Mouse (Mus musculus): ENCODE data around the gene Ank. TPM values are rescaled to one million over a fixed set of nuclear protein-coding genes. Genes with fewer than 3 reads are reported as not detected.

Gene Ank
- total and polyA plus RNA-seq, 2 experiments from 2014 or later, result 22.8 to 31.5 TPM

DNA sequence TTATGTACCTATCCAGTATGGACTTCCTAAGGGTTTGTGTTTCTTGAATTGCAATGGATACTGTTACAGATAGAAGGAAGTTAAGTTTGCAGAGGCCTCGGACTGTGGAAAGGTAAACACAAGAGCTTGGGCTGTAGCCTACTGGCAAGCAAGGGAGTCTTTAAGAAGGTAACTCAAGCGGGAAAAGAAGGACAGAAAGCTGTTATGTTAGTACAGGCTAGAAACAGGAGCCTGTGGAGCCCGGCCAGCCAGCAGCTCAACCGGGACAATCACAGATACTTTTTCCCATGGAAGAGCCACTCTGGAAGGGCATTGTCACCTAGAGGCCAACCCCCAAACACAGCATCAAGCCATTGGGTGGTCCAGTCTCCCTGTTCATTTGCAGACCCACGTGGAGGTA, 31.1 kb upstream of the Ank start:
- ATAC-seq, result no peak
- H3K9ac ChIP-seq, result no peak overlapping the region
- no peak overlapping the region for H3K4me3 ChIP-seq (ENCODE audit: low read depth, low read length)
- WGBS, result 86% methylated on average over 5 of the region's 5 CpGs
- no peaks in the 10 kb centered on the region for H3K9me3 ChIP-seq (ENCODE audit: low read length)
- TF ChIP-seq CTCF (IDR thresholded peaks at IDR 0.05; ENCODE audit: low read depth), result no peak
- H3K27me3 ChIP-seq (ENCODE audit: insufficient read depth, low read length), result no peaks in the 10 kb centered on the region
- H3K4me1 ChIP-seq (ENCODE audit: insufficient read depth), result no peaks in the 10 kb centered on the region
- no peak overlapping the region for H3K4me2 ChIP-seq (ENCODE audit: low read depth)
- no peak for DNase-seq
- H3K36me3 ChIP-seq (ENCODE audit: insufficient read depth), result no peaks in the 10 kb centered on the region
- H3K27ac ChIP-seq (ENCODE audit: low read depth, low read length), result no peak overlapping the region

DNA sequence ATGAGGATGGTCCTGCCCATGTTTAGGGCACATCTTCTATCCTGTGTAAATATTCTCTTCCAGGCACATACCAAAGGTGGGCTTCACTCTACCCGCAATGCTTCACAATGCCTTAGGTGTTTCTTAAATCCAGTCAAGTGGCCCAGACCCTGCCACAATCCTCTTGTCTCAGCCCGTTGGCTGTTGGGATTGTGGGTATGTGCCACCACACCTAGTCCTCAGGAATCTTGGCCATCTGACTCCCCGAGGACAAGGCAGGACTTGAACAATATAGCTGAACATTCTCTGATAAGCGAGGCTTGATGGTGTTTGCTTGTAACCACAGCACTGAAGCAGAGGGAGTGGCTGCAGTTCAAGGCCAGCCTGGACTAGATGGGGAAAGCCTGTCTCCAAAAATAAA, 30.3 kb upstream of the Ank start:
- no peak for TF ChIP-seq CTCF (IDR thresholded peaks at IDR 0.05; ENCODE audit: low read depth)
- H3K36me3 ChIP-seq (ENCODE audit: insufficient read depth), result no peaks in the 10 kb centered on the region
- no peak overlapping the region for H3K4me2 ChIP-seq (ENCODE audit: low read depth)
- WGBS, result 89% methylated on average over 4 of the region's 4 CpGs
- no peaks in the 10 kb centered on the region for H3K9me3 ChIP-seq (ENCODE audit: low read length)
- ATAC-seq, result no peak
- no peak overlapping the region for H3K9ac ChIP-seq
- no peaks in the 10 kb centered on the region for H3K27me3 ChIP-seq (ENCODE audit: insufficient read depth, low read length)
- no peak overlapping the region for H3K27ac ChIP-seq (ENCODE audit: low read depth, low read length)
- H3K4me1 ChIP-seq (ENCODE audit: insufficient read depth), result no peaks in the 10 kb centered on the region
- no peak overlapping the region for H3K4me3 ChIP-seq (ENCODE audit: low read depth, low read length)
- DNase-seq, result no peak

DNA sequence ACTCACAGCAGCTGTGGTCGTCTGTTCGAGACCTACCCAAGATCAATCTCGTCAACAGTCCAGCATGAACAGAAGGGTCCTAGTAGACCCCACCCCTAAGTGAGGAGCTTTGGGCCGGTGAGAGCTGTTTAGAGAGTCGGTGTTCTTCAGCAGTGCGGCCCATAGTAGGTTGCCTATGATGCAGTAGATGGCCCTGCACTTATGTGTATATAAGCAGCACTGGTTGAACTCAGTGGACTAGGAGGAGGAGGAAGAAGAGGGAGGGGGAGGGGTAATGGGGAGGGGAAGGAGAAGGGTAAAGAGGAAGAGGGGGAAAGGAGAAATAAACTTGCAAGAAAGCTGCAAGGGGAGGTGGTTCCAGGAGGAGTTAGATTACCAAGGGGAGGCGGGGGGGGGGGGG, 25.4 kb upstream of the Ank start:
- no peak overlapping the region for H3K4me2 ChIP-seq (ENCODE audit: low read depth)
- no peaks in the 10 kb centered on the region for H3K4me1 ChIP-seq (ENCODE audit: insufficient read depth)
- H3K9ac ChIP-seq, result no peak overlapping the region
- H3K27ac ChIP-seq (ENCODE audit: low read depth, low read length), result no peak overlapping the region
- 97% methylated on average over 6 of the region's 7 CpGs for WGBS
- TF ChIP-seq CTCF (IDR thresholded peaks at IDR 0.05; ENCODE audit: low read depth), result no peak
- H3K9me3 ChIP-seq (ENCODE audit: low read length), result no peaks in the 10 kb centered on the region
- no peak for DNase-seq
- no peak overlapping the region for H3K4me3 ChIP-seq (ENCODE audit: low read depth, low read length)
- H3K27me3 ChIP-seq (ENCODE audit: insufficient read depth, low read length), result no peaks in the 10 kb centered on the region
- ATAC-seq, result no peak
- no peaks in the 10 kb centered on the region for H3K36me3 ChIP-seq (ENCODE audit: insufficient read depth)

DNA sequence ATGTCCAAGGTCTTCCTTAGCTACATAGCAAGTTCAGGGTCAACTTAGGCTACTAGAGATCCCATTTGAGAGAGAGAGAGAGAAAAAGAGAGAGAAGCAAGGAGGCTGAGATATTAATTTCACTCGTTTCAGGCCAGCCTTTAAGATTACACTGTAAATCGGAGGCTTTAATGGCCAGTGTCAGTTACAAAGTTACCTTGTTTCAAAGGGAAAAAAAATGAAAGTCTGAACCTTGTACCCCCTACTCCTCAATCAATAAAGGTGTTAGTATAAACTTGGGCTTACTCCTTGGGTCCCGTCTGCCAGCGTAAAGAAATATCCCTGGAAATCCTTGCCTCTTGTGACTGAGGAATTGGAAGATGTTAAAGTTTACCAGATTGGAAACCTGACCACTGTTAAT, 24.9 kb upstream of the Ank start:
- no peak for DNase-seq
- Histone ChIP-seq H3K27me3 (ENCODE audit: insufficient read depth, low read length) (no peaks in the 10 kb centered on the region), H3K9me3 (ENCODE audit: low read length) (no peaks in the 10 kb centered on the region), H3K9ac (no peak overlapping the region), H3K36me3 (ENCODE audit: insufficient read depth) (no peaks in the 10 kb centered on the region), H3K4me1 (ENCODE audit: insufficient read depth) (no peaks in the 10 kb centered on the region), H3K4me3 (ENCODE audit: low read depth, low read length) (no peak overlapping the region), H3K27ac (ENCODE audit: low read depth, low read length) (no peak overlapping the region), H3K4me2 (ENCODE audit: low read depth) (no peak overlapping the region)
- no peak for ATAC-seq
- TF ChIP-seq CTCF (IDR thresholded peaks at IDR 0.05; ENCODE audit: low read depth), result no peak
- WGBS, result 93% methylated on average over 4 of the region's 4 CpGs

DNA sequence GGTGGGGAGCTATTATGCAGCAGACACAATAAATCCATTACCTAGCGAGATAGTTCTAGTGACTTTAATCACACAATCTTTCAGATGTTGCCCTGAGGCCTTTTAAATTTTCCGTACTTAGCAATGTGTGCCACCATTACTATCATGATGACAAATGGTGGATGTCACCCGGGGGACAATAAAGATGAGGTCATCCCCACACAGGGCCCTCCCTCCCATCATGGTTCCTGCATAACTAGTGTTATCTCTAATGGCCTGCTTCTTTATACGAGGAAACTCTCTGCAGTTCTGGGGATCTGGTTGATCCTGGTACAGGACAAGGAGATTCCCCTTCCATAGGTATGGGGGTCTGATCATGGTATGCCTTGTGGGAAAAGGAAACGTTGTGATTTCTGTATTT, 24.5 kb upstream of the Ank start:
- DNase-seq, result no peak

DNA sequence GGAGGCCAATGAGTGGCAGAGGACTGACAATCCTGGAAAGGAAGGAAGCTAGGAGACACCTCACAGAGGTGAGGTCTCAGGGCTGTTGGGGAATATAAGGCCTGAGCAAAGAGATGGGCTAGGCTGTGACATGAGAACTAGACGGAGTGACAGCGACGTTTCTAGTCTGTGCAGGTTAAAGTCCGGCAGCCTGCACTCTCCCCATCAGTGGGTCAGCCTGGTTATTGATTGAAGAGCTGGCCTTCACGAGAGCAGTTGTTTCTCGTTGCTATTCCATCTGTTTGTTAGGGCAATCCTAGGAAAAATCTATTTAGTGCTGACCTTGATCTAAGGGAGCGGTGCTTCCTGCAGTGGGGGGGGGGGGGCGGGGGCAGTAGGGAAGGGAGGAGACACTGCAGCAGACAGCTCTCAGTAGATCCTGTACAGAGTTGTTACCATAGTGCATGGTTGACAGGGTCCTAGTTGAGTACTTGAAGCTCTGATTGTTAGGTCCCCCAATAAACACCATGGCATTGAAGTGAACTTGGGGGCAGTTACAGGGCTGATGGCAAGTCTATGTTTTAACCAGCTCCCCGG, 21.6 kb upstream of the Ank start:
- H3K36me3 ChIP-seq (ENCODE audit: insufficient read depth), result no peaks in the 10 kb centered on the region
- H3K9ac ChIP-seq, result no peak overlapping the region
- DNase-seq (no peak), ATAC-seq (no peak)
- H3K9me3 ChIP-seq (ENCODE audit: low read length), result no peaks in the 10 kb centered on the region
- H3K4me1 ChIP-seq (ENCODE audit: insufficient read depth), result no peaks in the 10 kb centered on the region
- H3K4me2 ChIP-seq (ENCODE audit: low read depth), result no peak overlapping the region
- no peak for TF ChIP-seq CTCF (IDR thresholded peaks at IDR 0.05; ENCODE audit: low read depth)
- no peak overlapping the region for H3K27ac ChIP-seq (ENCODE audit: low read depth, low read length)
- H3K27me3 ChIP-seq (ENCODE audit: insufficient read depth, low read length), result no peaks in the 10 kb centered on the region
- no peak overlapping the region for H3K4me3 ChIP-seq (ENCODE audit: low read depth, low read length)
- WGBS, result 91% methylated on average over 9 of the region's 9 CpGs

More for the DNA sequence above, 24.5 kb upstream of the Ank start:
- Histone ChIP-seq H3K4me2 (ENCODE audit: low read depth) (no peak overlapping the region), H3K9me3 (ENCODE audit: low read length) (no peaks in the 10 kb centered on the region), H3K4me1 (ENCODE audit: insufficient read depth) (no peaks in the 10 kb centered on the region), H3K36me3 (ENCODE audit: insufficient read depth) (no peaks in the 10 kb centered on the region), H3K4me3 (ENCODE audit: low read depth, low read length) (no peak overlapping the region), H3K27ac (ENCODE audit: low read depth, low read length) (no peak overlapping the region), H3K9ac (no peak overlapping the region), H3K27me3 (ENCODE audit: insufficient read depth, low read length) (no peaks in the 10 kb centered on the region)
- WGBS, result 77% methylated on average over 5 of the region's 5 CpGs
- TF ChIP-seq CTCF (IDR thresholded peaks at IDR 0.05; ENCODE audit: low read depth), result no peak
- no peak for ATAC-seq

DNA sequence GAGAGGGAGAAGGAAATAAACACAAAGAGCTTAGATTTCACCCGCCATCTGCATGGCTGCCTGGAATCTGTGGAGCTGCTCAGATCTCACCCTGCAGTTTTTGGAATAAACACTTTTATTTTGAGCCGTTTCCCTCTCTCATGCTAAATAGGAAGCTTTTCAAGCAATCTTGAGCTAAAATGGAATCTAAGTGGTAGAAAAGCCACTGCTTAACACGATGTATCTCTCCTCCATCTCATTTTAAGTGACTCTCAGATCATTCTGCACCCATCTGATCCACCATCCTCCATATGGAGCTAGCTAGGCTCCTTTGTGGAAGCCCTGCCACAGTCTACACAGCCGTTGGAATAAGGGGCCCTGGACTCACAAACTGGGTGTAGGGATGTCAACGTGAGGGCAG, 15.8 kb upstream of the Ank start:
- no peaks in the 10 kb centered on the region for H3K4me1 ChIP-seq (ENCODE audit: insufficient read depth)
- ATAC-seq, result peak; percentile 83
- H3K4me3 ChIP-seq (ENCODE audit: low read depth, low read length), result no peak overlapping the region
- TF ChIP-seq CTCF (IDR thresholded peaks at IDR 0.05; ENCODE audit: low read depth), result no peak
- H3K27ac ChIP-seq (ENCODE audit: low read depth, low read length), result peak overlapping the region; percentile 86
- H3K27me3 ChIP-seq (ENCODE audit: insufficient read depth, low read length), result no peaks in the 10 kb centered on the region
- H3K36me3 ChIP-seq (ENCODE audit: insufficient read depth), result no peaks in the 10 kb centered on the region
- H3K9me3 ChIP-seq (ENCODE audit: low read length), result no peaks in the 10 kb centered on the region
- H3K4me2 ChIP-seq (ENCODE audit: low read depth), result no peak overlapping the region
- 45% methylated on average over 5 of the region's 5 CpGs for WGBS
- H3K9ac ChIP-seq, result no peak overlapping the region
- DNase-seq, result peak; percentile 71

All from forebrain, postnatal 0 days (tissue).